Mouse (Mus musculus) lung, postnatal 0 days (tissue): ENCODE measurements around the gene Mllt6.

Experiments used
- CTCF ChIP-seq: IDR thresholded peaks from 2 replicates; pipeline ENCODE4 v1.5.1; 2016; ENCODE audit warnings: antibody characterized with exemption, mild to moderate bottlenecking
- EP300 ChIP-seq: IDR thresholded peaks from 2 replicates; pipeline ENCODE4 v1.6.1; 2016; ENCODE audit warnings: antibody characterized with exemption, mild to moderate bottlenecking, control low read depth

- TF ChIP-seq CTCF (no peak), EP300 (no peak)
Measured at GRCm38 (mm10) chr11:97627556-97628302, 35.5 kb upstream of the Mllt6 start.
